Mouse (Mus musculus) CH12.LX (cell line): Measurements from ENCODE around the gene Birc3. TPM values are rescaled to one million over a fixed set of nuclear protein-coding genes. Genes with fewer than 3 reads are reported as not detected.

ENCODE experiments used
- DNase-seq: peaks from one replicate; pipeline ENCODE4 v3.0.0-alpha.2; 2013; ENCODE audit errors: extremely low read depth
- H3K27ac ChIP-seq: 2 replicates; pipeline ENCODE4 v1.5.1; 2012; ENCODE audit warnings: low read depth, mild to moderate bottlenecking, control low read depth, moderate library complexity; ENCODE audit not compliant: insufficient read depth
- H3K27me3 ChIP-seq: replicated peaks from 2 replicates; pipeline ENCODE3; 2012; ENCODE audit warnings: inconsistent platforms
- H3K36me3 ChIP-seq, 2 experiments: replicated peaks in 1 of 2; 2 replicates each; pipeline versions ENCODE3 to v1.6.1; 2012; ENCODE audit warnings: inconsistent platforms in 1 of 2, low read length in 1 of 2, mild to moderate bottlenecking in 1 of 2, mixed read lengths in 1 of 2, moderate library complexity in 1 of 2; ENCODE audit not compliant: control insufficient read depth in 1 of 2, insufficient read depth in 1 of 2
- H3K4me1 ChIP-seq, 2 experiments: 2 replicates each; pipeline ENCODE4 v1.6.1; 2012; ENCODE audit warnings: inconsistent platforms in 1 of 2, moderate library complexity in 1 of 2; ENCODE audit not compliant: insufficient read depth in 2 of 2, control insufficient read depth in 1 of 2
- H3K4me2 ChIP-seq: 2 replicates; pipeline ENCODE4 v1.6.1; 2012; ENCODE audit warnings: low read depth, mild to moderate bottlenecking, control low read depth; ENCODE audit not compliant: poor library complexity, insufficient read depth, severe bottlenecking
- H3K4me3 ChIP-seq, 3 experiments: fragments of 150-350 bp in 1 of 3; sonication (generic) in 1 of 3; replicated peaks in 1 of 3; 2 replicates each; pipeline versions ENCODE3 to v1.5.1; 2011 to 2012; ENCODE audit warnings: low read depth in 2 of 3, low read length in 2 of 3, mild to moderate bottlenecking in 2 of 3, moderate library complexity in 2 of 3, control low read depth in 1 of 3, improper control_type of control experiment in 1 of 3, inconsistent platforms in 1 of 3, mixed read lengths in 1 of 3; ENCODE audit not compliant: poor library complexity in 1 of 3
- H3K79me2 ChIP-seq: replicated peaks from 2 replicates; pipeline ENCODE4 v1.6.1; 2012; ENCODE audit warnings: mild to moderate bottlenecking, moderate library complexity; ENCODE audit not compliant: control insufficient read depth, poor library complexity, insufficient read depth, severe bottlenecking; ENCODE audit errors: extremely low read depth
- H3K9ac ChIP-seq: 2 replicates; pipeline ENCODE4 v1.6.1; 2012; ENCODE audit warnings: low read depth, mild to moderate bottlenecking, control low read depth, moderate library complexity; ENCODE audit not compliant: insufficient read depth
- H3K9me3 ChIP-seq: replicated peaks from 2 replicates; pipeline ENCODE3; 2012; ENCODE audit warnings: low read length, inconsistent platforms, mixed read lengths
- MXI1 ChIP-seq: IDR thresholded peaks from 2 replicates; pipeline ENCODE4 v1.6.1; 2011; ENCODE audit warnings: mild to moderate bottlenecking, low read depth, low read length, improper control_type of control experiment
- NELFE ChIP-seq: IDR thresholded peaks from 2 replicates; pipeline ENCODE4 v1.6.1; 2011; ENCODE audit warnings: low read depth, low read length, improper control_type of control experiment
- POLR2A ChIP-seq: IDR thresholded peaks from 2 replicates; pipeline ENCODE4 v1.6.1; 2011; ENCODE audit warnings: low read depth, mild to moderate bottlenecking, improper control_type of control experiment, low read length
- POLR2AphosphoS2 ChIP-seq: IDR thresholded peaks from 2 replicates; pipeline ENCODE4 v1.6.1; 2011; ENCODE audit warnings: low read depth, low read length, improper control_type of control experiment
- RAD21 ChIP-seq: IDR thresholded peaks from 2 replicates; pipeline ENCODE4 v1.6.1; 2011; ENCODE audit warnings: low read depth, mild to moderate bottlenecking, low read length, improper control_type of control experiment, moderate library complexity
- USF2 ChIP-seq: conservative IDR thresholded peaks from 2 replicates; pipeline ENCODE4 v1.6.1; 2011; ENCODE audit warnings: low read depth, low read length, improper control_type of control experiment
- dilution Hi-C: fragments of 300-500 bp; cut with MboI; formaldehyde crosslinking; loops from 2 replicates; pipeline ENCODE4 v1.14.3; 2020; ENCODE audit warnings: low sequenced_read_pairs; ENCODE audit not compliant: extremely low pct_unique_long_range_greater_than_20kb, extremely low pct_ligation_motif_present
- in situ Hi-C: fragments of 300-500 bp; cut with MboI; formaldehyde crosslinking; loops from 3 replicates; pipeline ENCODE4 v1.14.3; 2019; ENCODE audit warnings: low sequenced_read_pairs, low pct_ligation_motif_present, low pct_unique_long_range_greater_than_20kb, mixed read lengths
- polyA plus RNA-seq: library from polyadenylated mRNA; unstranded; fragments of >175 nt; gene quantifications from 2 replicates; pipeline ENCODE4 v1.2.1, GENCODE M21; 2012; ENCODE audit warnings: low read depth; ENCODE audit not compliant: insufficient read length
- total RNA-seq, 2 experiments: library from RNA; depleted of rRNA; stranded (reverse); fragments of 300-350 nt in 1 of 2; fragments of >200 nt in 1 of 2; gene quantifications; 2 replicates each; pipeline ENCODE4 v1.2.3; 2012 to 2014

Gene Birc3
- total and polyA plus RNA-seq, 3 experiments: 67.9 to 80.0 (median 73.2) TPM

DNA sequence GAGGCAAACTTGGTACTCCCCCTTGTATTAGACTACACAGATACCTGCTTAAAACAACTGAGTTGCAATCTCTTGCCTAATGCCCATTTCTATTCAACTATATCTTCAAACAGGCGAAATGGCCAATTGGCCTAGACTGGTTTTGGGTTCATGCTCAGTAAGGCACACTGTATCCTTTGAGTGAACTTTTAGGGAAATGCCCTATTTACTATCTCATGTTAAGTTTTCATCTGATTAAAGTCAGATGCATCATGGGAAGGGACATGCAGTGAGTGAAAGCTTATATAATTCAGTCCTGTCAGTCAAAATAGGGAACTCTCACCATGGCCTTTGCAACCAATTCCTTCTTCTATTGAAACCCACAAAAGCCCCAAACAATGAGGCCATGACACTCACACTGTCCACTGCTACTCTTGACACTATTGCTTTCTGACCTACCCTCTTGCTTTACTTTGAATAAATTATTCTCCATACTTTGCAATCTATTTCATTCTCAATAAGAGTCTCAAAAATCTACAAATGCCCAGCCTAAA is 26.3 kb downstream of the Birc3 start:
- Histone ChIP-seq H3K4me1 (peaks cover 0 to 34% of the 10 kb centered on the region in 2 experiments; a peak in 2 of 4 replicates), H3K27ac (no peak overlapping the region)
- in situ Hi-C loops: no loop called here
- no peak for DNase-seq
- TF ChIP-seq POLR2A (no peak), POLR2AphosphoS2 (peak; percentile 83; the same call in 1 of the 2 replicates)
- TF ChIP-seq, all 38 proteins: peak for 1
- H3K27me3 ChIP-seq: no peaks in the 10 kb centered on the region
- no peaks in the 10 kb centered on the region for H3K9me3 ChIP-seq
- H3K9ac ChIP-seq: no peak overlapping the region
- H3K36me3 ChIP-seq: peaks cover 31 to 35% of the 10 kb centered on the region in 2 experiments
- H3K4me3 ChIP-seq: no peak overlapping the region
- no peak overlapping the region for H3K4me2 ChIP-seq
- no peaks in the 10 kb centered on the region; the same call in 1 of the 2 replicates for H3K79me2 ChIP-seq
- dilution Hi-C loops: no loop called here

DNA sequence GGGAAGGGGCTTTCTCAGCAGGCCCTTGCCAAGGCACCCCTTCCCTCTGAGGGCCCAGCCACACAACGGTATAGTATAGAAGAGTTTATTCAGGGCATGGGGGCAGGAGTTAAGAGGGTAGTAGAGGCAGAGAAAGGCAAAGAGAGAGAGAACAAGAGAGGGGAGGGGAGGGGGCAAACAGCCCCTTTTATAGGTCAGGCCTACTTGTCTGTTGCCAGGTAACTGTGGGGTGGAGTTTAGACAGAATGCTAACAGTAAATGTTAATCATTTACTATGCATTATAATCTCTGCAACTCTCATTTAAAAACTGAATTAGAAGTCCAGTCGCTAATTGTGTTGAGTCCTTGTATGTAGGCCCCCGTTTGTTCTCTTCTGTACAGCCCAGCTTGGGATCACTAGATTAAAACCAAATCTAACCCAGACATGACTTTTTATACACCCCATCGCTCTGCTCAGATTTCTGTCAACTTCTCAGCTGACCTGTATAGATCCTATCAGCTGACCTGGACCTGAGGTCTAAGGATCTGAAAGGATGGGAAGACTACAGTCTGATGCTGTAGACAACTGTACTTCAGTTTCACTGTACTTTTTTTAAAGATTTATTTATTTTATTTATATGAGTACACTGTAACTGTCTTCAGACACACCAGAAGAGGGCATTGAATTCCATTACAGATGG is 27.6 kb downstream of the Birc3 start:
- H3K9me3 ChIP-seq: no peaks in the 10 kb centered on the region
- H3K27ac ChIP-seq: no peak overlapping the region
- TF ChIP-seq MXI1: no peak
- no peak for TF ChIP-seq NELFE
- TF ChIP-seq USF2: no peak
- TF ChIP-seq, all 38 proteins: peak for 0
- Histone ChIP-seq H3K36me3 (peaks cover 23 to 24% of the 10 kb centered on the region in 2 experiments), H3K79me2 (no peaks in the 10 kb centered on the region; the same call in 1 of the 2 replicates), H3K4me1 (peaks cover 0 to 34% of the 10 kb centered on the region in 2 experiments; a peak in 2 of 4 replicates), H3K4me2 (no peak overlapping the region), H3K27me3 (no peaks in the 10 kb centered on the region), H3K9ac (no peak overlapping the region), H3K4me3 (no peak overlapping the region)
- no peak for DNase-seq
- in situ Hi-C loops: no loop called here
- dilution Hi-C loops: no loop called here

DNA sequence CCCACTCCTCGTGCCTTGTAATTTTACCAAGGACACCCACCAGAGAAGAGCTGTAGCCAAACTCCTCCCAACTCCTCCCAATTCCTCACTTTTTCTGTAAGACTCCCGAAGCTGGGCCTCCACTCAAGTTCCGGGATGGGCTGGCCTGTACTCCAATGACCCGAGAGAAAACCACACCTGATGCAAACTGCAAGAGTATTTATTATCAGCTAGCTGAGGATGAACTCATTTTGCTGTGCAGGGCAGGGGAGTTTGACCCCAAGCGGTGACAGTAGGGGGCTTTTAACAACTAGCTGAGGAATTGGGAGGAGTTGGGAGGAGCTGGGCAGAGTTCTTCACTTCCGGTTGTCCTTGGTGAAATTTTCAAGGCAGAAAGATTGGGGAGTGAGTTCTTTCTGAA is 31.8 kb downstream of the Birc3 start:
- H3K27ac ChIP-seq: no peak overlapping the region
- in situ Hi-C loops (no loop called here), dilution Hi-C loops (no loop called here)
- H3K79me2 ChIP-seq: peaks cover 3% of the 10 kb centered on the region; the same call in 1 of the 2 replicates
- no peaks in the 10 kb centered on the region for H3K9me3 ChIP-seq
- DNase-seq: no peak
- H3K27me3 ChIP-seq: no peaks in the 10 kb centered on the region
- no peak overlapping the region for H3K4me3 ChIP-seq
- H3K4me1 ChIP-seq: peaks cover 2 to 30% of the 10 kb centered on the region in 2 experiments; a peak in 3 of 4 replicates
- no peak overlapping the region for H3K9ac ChIP-seq
- no peak for TF ChIP-seq RAD21
- TF ChIP-seq, all 38 proteins: peak for 0
- no peaks in the 10 kb centered on the region for H3K36me3 ChIP-seq
- H3K4me2 ChIP-seq: no peak overlapping the region
